Mouse (Mus musculus) brain, embryonic 14.5 days (tissue): ENCODE results near the gene Msi2.

Experiments
- CTCF ChIP-seq: fragments of 200-500 bp; IDR thresholded peaks from 2 replicates; pipeline ENCODE4 v1.5.1; 2012; ENCODE audit warnings: inconsistent platforms, mild to moderate bottlenecking, moderate library complexity, borderline replicate concordance; ENCODE audit not compliant: insufficient read depth, insufficient read length; ENCODE audit errors: extremely low read depth
- POLR2A ChIP-seq: fragments of 200-500 bp; IDR thresholded peaks from 2 replicates; pipeline ENCODE4 v1.6.1; 2012; ENCODE audit warnings: mild to moderate bottlenecking, inconsistent platforms, borderline replicate concordance; ENCODE audit not compliant: poor library complexity, insufficient read depth, insufficient read length, severe bottlenecking; ENCODE audit errors: extremely low read depth

DNA sequence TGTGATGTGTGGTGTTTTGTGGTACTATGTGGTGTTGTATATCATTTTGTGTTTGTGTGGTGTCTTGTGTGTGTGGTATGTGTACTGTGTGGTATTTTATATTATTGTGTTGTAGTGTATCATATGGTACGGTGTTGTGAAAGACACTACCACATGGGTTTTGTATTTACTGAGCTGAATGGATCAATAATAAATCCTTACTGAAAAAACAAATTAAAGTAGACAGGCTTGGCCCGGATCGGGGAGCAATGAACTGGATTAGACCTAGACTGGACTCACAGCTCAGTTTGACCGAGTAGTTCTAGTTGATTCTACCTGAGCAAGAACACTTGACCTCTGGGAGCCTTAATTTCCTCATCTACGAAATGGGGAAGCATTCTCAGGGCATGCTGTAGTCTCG lies 107.5 kb downstream of the Msi2 start:
- TF ChIP-seq CTCF (no peak), POLR2A (no peak)
